Mouse (Mus musculus) embryonic facial prominence, embryonic 12.5 days (tissue): ENCODE measurements around the gene Zfp945. TPM values are rescaled to one million over a fixed set of nuclear protein-coding genes. Genes with fewer than 3 reads are reported as not detected.
"Not testable (repeated sequence)": the region's sequence is repeated elsewhere in the genome, so short reads cannot be mapped to it uniquely, and the experiment has no call there.

Experiments
- ATAC-seq: fragments of 200-750 bp; cut with Nextera tagmentation; 2 replicates; pipeline ENCODE4 v1.8.0; 2017; ENCODE audit not compliant: insufficient number of reproducible peaks, insufficient read depth, low FRiP score, low TSS enrichment
- H3K27ac ChIP-seq: fragments of 300-500 bp; sonication (generic); 2 replicates; pipeline ENCODE4 v1.5.1; 2016; ENCODE audit warnings: mild to moderate bottlenecking
- H3K27me3 ChIP-seq: fragments of 300-500 bp; sonication (generic); 2 replicates; pipeline ENCODE4 v1.6.1; 2016; ENCODE audit warnings: mild to moderate bottlenecking, moderate library complexity
- H3K36me3 ChIP-seq: fragments of 300-500 bp; sonication (generic); 2 replicates; pipeline ENCODE4 v1.6.1; 2016; ENCODE audit warnings: mild to moderate bottlenecking
- H3K4me1 ChIP-seq: fragments of 300-500 bp; sonication (generic); 2 replicates; pipeline ENCODE4 v1.6.1; 2016
- H3K4me2 ChIP-seq: fragments of 300-500 bp; sonication (generic); replicated peaks from 2 replicates; pipeline ENCODE4 v1.6.1; 2016; ENCODE audit warnings: mild to moderate bottlenecking, moderate library complexity
- H3K4me3 ChIP-seq: fragments of 300-500 bp; sonication (generic); 2 replicates; pipeline ENCODE4 v1.5.1; 2016; ENCODE audit warnings: mild to moderate bottlenecking
- H3K9ac ChIP-seq: fragments of 300-500 bp; sonication (generic); 2 replicates; pipeline ENCODE4 v1.6.1; 2016; ENCODE audit warnings: mild to moderate bottlenecking, moderate library complexity
- H3K9me3 ChIP-seq: fragments of 300-500 bp; sonication (generic); 2 replicates; pipeline ENCODE4 v1.6.1; 2016; ENCODE audit warnings: mild to moderate bottlenecking, moderate library complexity
- WGBS: fragments of 180-500 bp; shearing (Covaris S2); methylation state at CpG from one replicate; pipeline ENCODE4 v1.1.7; 2016; 5-methylcytosine and 5-hydroxymethylcytosine counted together
- polyA plus RNA-seq: library from polyadenylated mRNA; unstranded; fragments of >200 nt; fragmentation: Nextera tagmentation; extraction: Ambion mirVana; gene quantifications from 2 replicates; pipeline ENCODE4 v1.2.1, GENCODE M21; 2016

Zfp945 gene
- polyA plus RNA-seq: 27.6 and 29.2 TPM in 2 replicates

DNA sequence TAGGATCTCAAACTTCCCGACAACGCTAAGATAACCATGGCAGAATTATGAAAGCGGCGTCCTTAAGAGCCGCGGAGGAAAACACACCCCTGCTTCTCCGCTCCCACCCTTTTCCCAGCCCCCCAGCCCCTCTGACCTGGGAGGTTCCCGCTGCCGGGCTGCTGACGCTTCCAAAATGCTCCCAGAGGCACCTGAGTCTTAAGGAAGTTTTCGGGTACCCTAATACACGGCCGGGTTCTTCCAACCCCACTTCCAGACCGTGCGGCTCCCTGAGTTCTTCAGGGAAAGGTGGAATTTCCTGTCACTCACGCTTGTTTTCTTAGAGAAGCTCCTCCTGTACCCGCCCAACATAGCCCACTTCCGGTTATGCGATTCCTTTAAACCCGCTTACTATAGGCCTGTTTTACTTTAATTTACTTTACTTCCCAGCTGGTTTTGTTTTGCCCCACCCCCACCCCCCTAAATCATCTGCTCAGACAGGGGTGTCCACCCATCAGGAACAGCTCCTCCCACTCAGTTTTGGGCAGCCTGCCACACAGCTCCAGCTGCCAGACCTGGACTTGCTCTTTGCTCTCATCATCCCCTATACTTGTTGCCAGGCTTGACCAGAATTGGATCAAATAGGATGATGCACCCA lies at the start of gene Zfp945:
Zfp945 (minus strand) TSS at position 290 of the 637 bp plus-strand sequence.
- Histone ChIP-seq H3K27me3 (no peaks in the 10 kb centered on the region), H3K9ac (peak within 1 kb of the TSS; percentile 68), H3K4me2 (peak within 1 kb of the TSS; percentile 55), H3K9me3 (no peaks in the 10 kb centered on the region), H3K4me1 (peaks cover 6% of the 10 kb centered on the region; the same call in 1 of the 2 replicates), H3K36me3 (peaks cover 14% of the 10 kb centered on the region), H3K4me3 (peak within 1 kb of the TSS; percentile 54), H3K27ac (peak within 1 kb of the TSS; percentile 90)
- WGBS: 0% methylated on average over 20 of the region's 20 CpGs
- peak; percentile 96 for ATAC-seq

DNA sequence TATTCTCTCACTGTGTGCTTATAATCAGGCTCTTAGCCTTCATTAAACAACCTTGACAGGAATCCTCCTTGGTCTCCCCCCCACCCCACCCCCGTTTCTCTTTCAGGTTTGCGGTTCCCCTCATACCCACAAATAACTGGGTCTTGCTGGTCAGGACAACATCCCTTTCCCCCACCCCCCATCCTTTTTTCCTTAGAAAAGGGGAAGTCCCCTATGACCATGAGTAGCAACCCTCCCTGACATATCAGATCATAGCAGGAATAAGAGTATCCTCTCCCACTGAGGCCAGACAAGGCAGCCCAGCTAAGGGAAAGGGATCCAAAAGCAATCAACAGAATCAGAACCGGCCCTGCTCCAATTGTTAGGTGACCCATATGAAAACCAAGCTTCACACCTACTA lies 21.4 kb upstream of the Zfp945 start:
- Histone ChIP-seq H3K36me3 (no peaks in the 10 kb centered on the region), H3K4me3 (no peak overlapping the region), H3K27me3 (no peaks in the 10 kb centered on the region), H3K4me2 (no peak overlapping the region), H3K9ac (no peak overlapping the region), H3K9me3 (peaks cover 9% of the 10 kb centered on the region), H3K27ac (no peak overlapping the region), H3K4me1 (no peaks in the 10 kb centered on the region)
- WGBS: 84% methylated on average over 3 of the region's 3 CpGs
- ATAC-seq: no peak

DNA sequence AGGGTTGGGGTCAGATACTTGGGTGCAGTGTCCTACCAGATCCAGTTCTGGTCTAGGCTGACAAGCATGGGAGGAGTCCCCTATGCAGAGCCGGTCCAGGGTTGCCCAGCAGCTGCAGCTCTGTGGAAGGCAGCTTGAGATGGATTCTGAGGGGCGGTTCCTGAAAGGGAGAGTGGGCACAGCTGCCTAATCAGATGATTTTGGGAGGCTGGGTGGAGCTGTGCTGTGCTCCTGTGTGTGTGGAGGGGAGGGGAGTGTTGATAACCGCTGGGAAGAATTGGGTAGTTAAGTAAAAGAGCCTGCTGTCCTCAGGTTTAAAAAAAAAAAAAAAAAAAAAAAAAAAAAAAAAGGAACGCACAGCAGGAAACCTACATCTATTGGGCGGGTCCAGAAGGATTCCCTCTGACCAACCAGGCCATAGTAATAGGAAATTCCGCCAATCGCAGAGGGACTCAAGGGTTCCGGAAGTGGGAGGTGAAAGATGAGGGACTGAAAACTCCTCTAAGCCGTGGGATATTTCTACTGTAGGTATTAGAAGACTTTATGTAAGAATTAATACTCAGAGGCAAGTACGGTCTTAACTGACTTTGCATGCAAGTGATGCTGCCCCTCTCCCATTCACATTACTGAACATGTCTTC lies 17.2 kb upstream of the Zfp945 start:
- H3K27me3 ChIP-seq: no peaks in the 10 kb centered on the region
- no peak for ATAC-seq
- no peak overlapping the region for H3K27ac ChIP-seq
- H3K9ac ChIP-seq: no peak overlapping the region
- no peak overlapping the region for H3K4me2 ChIP-seq
- no peaks in the 10 kb centered on the region for H3K9me3 ChIP-seq
- H3K4me1 ChIP-seq: no peaks in the 10 kb centered on the region
- H3K4me3 ChIP-seq: no peak overlapping the region
- no peaks in the 10 kb centered on the region for H3K36me3 ChIP-seq
- 65% methylated on average over 10 of the region's 10 CpGs for whole genome bisulfite sequencing

DNA sequence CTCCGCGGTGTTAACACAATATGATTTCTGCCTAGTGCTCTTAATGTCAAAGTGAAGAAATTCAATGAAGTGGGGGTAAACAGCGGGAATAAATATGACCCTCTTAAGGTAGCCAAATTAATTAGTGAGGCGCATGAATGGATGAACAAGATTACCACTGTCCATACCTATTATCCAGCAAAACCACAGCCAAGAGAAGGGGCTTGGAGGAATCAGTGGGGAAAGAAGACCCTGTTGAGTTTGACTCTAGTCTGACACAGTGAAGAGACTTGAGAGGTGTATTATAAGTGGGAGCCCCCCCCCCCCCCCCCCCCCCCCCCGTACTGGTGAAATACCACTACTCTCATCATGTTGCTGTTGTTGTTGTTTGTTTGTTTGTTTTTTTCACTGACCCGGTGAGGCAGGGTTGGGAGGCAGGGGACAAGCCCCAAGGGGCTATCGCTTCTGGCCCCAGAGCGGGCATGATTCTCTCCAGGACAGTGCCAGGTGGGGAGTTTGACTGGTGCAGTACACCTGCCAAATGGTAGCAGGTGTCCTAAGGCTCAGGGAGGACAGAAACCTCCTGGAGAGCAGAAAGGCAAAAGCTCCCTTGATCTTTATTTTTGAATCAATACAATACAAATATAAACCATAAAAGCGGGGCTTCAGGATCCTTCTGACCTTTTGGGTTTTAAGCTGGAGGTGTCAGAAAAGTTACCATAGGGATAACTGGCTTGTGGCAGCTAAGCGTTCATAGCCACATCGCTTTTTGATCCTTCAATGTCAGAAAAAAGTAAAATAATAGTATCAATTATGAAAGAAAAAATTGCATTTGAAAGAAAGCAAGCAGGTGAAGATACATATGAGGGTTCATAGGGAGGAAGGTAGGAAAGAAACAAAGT lies 10.7 kb upstream of the Zfp945 start:
- H3K4me1 ChIP-seq: no peaks in the 10 kb centered on the region
- no peak for ATAC-seq
- 95% methylated on average over 10 of the region's 11 CpGs for WGBS
- H3K36me3 ChIP-seq: no peaks in the 10 kb centered on the region
- H3K27me3 ChIP-seq: no peaks in the 10 kb centered on the region
- peaks cover 7% of the 10 kb centered on the region; the same call in 1 of the 2 replicates for H3K9me3 ChIP-seq
- H3K27ac ChIP-seq: no peak overlapping the region
- no peak overlapping the region for H3K4me2 ChIP-seq
- no peak overlapping the region for H3K9ac ChIP-seq
- H3K4me3 ChIP-seq: no peak overlapping the region

DNA sequence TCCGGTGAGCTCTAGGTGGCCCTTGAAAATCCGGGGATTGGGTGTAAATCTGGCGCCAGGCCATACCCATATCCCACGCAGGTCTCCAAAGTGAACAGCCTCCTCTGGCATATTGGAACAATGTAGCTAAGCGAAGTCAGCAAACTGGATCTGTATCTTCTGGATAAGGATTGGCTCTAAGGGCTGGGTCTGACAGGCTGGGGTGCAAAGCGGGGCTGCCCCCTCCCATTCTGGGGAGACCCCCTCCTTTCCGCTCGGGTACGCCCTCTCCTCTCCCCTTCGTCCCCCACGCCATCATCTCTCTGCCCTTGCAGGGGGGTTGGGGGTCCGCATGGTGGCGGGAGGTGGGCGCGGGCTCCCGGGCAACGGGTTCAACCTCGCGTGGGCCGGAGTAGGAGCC lies 9.4 kb upstream of the Zfp945 start:
- H3K4me3 ChIP-seq: no peak overlapping the region
- H3K27ac ChIP-seq: no peak overlapping the region
- H3K27me3 ChIP-seq: no peaks in the 10 kb centered on the region
- WGBS: 85% methylated on average over 20 of the region's 20 CpGs
- H3K9ac ChIP-seq: no peak overlapping the region
- H3K36me3 ChIP-seq: no peaks in the 10 kb centered on the region
- H3K9me3 ChIP-seq: peaks cover 7% of the 10 kb centered on the region; the same call in 1 of the 2 replicates
- no peak overlapping the region for H3K4me2 ChIP-seq
- H3K4me1 ChIP-seq: no peaks in the 10 kb centered on the region
- ATAC-seq: 0 out of 2 replicates have a peak, but pooled peaks have one; percentile 64

DNA sequence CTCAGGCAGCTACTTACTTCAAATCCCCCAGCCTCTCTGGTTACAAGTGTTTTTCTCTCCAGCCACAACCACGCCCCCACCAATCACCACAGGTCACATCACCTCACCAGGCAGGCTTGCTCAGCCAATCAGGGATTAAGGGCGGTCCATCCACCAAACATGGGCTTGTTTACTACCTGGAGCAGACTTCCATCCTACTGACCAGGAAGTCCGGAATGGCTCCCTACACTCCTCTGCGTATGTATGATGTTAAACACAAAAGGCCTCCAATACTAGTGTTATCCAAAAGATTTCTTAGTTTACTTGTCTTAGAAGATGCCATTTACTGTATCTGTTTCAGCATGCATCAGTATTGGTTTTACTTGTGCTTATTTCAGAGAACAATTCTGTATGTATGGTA lies 8.6 kb upstream of the Zfp945 start:
- 91% methylated on average over 4 of the region's 4 CpGs for WGBS
- H3K36me3 ChIP-seq, H3K4me1 ChIP-seq, H3K27me3 ChIP-seq, H3K4me3 ChIP-seq, H3K4me2 ChIP-seq, H3K9me3 ChIP-seq, ATAC-seq, H3K9ac ChIP-seq, H3K27ac ChIP-seq: not testable (repeated sequence)

DNA sequence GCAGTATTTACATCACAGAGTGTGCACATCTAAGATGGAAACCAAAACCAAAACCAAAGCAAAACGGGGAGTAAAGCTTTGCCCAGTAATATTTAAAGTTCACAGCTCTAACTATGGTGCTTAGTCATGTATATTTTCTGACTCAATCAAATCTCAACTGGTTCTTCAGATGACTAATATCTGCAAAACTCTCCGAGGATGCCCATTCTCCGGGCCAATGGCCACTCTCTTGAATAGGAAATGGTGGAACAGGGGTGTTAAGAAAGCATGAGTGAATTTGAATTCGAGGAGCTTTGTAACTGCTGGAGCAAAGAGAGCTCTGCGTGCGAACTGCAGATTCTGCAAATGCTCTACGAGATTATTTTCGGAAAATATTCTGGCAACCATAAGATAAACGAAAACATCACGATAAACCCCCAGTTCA lies 501 bp downstream of the Zfp945 start:
- H3K36me3 ChIP-seq: peaks cover 14% of the 10 kb centered on the region
- peak overlapping the region; percentile 90; the same call in 1 of the 2 replicates for H3K27ac ChIP-seq
- H3K27me3 ChIP-seq: no peaks in the 10 kb centered on the region
- 0 out of 2 replicates have a peak, but pooled peaks have one; percentile 19 for ATAC-seq
- H3K4me1 ChIP-seq: peaks cover 6% of the 10 kb centered on the region; the same call in 1 of the 2 replicates
- peak overlapping the region; percentile 54 for H3K4me3 ChIP-seq
- peak overlapping the region; percentile 55 for H3K4me2 ChIP-seq
- WGBS: 1% methylated on average over 10 of the region's 10 CpGs
- H3K9me3 ChIP-seq: no peaks in the 10 kb centered on the region
- peak overlapping the region; percentile 68 for H3K9ac ChIP-seq

DNA sequence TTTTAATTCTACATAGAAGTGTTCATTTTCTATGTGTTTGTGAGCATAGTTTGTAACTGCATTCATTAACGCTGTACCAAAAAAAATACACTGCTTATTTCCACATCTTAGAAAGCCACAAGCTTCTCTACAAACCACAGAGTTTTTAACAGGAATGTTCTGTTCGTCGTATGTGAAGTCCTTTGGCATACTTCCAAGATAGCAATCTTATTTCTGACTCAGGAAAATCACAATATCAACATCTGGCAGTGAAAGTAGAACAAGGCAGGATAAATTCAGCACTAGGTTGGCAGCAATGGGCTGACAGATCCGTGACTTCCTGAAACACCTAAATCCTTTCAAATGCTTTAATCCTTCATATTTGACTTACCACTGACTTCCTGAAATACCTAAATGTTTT lies 45.8 kb downstream of the Zfp945 start:
- peaks cover 4% of the 10 kb centered on the region; the same call in 1 of the 2 replicates for H3K4me1 ChIP-seq
- no peak overlapping the region for H3K27ac ChIP-seq
- H3K4me2 ChIP-seq: no peak overlapping the region
- H3K9me3 ChIP-seq: no peaks in the 10 kb centered on the region
- H3K27me3 ChIP-seq: no peaks in the 10 kb centered on the region
- ATAC-seq: no peak
- H3K4me3 ChIP-seq: no peak overlapping the region
- H3K36me3 ChIP-seq: no peaks in the 10 kb centered on the region
- WGBS: 55% methylated on average over 4 of the region's 4 CpGs
- no peak overlapping the region for H3K9ac ChIP-seq

DNA sequence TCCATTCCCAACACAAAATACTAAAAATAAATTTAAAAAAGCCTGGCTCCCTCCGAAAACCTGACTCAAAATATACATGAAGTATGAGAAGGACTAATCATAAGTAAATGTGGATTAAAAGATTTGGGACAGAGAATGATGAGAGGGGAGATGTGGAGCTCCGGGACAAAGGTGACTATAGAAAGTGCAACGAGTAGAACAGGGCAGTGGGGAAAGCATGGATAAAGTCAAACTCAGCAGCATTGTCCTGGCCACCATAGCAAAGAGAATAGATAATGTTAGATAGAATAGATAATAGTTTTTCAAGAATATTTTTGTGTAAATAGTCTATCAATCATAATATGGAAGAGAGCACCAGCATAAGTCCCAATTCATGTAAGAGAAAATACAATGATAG lies 48.7 kb downstream of the Zfp945 start:
- no peak for ATAC-seq
- H3K27me3 ChIP-seq: no peaks in the 10 kb centered on the region
- H3K36me3 ChIP-seq: 0 out of 2 replicates have a peak, but pooled peaks cover 8% of the 10 kb centered on the region
- H3K27ac ChIP-seq: no peak overlapping the region
- H3K9me3 ChIP-seq: no peaks in the 10 kb centered on the region
- peak overlapping the region; percentile 43 for H3K4me2 ChIP-seq
- H3K9ac ChIP-seq: no peak overlapping the region; the same call in 1 of the 2 replicates
- 71% methylated on average over 3 of the region's 3 CpGs for WGBS
- peaks cover 5% of the 10 kb centered on the region; the same call in 1 of the 2 replicates for H3K4me1 ChIP-seq
- H3K4me3 ChIP-seq: peak overlapping the region; percentile 71

DNA sequence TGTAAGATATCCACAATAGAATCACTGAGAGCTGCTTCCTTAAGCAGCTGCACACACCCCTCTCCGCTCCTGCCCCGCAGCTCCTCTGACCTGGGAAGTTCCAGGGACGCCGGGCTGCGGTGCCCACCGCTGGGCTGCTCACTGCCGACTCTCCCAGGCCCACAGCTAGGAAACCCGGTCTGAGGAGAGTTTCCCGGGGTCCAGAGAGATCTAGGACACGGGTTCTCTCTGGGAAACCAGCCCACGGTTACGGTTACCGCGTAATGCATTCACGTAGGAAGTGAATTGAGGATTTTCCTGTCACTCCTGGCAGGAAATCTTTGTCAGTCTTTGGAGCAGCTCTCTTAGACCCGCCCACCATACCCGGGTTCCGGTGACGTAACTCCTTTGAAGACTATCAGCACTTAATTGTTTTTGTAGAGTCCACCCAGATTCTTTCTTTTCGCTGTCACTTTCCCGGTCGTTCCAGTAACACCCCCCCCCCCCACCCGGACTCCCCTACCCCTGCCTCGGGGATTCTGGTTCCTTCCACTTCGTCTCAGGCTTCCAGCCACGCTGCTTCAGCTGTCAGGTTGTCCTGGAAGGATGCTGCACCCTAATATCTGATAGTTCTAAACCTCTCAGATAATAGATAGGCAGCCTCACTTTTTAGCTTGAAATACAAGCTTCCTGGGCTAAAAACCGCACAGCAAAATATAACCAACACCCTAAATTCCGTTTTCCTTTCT lies 49.3 kb downstream of the Zfp945 start:
- peaks cover 5% of the 10 kb centered on the region; the same call in 1 of the 2 replicates for H3K4me1 ChIP-seq
- H3K36me3 ChIP-seq: 0 out of 2 replicates have a peak, but pooled peaks cover 8% of the 10 kb centered on the region
- WGBS: 1% methylated on average over 28 of the region's 28 CpGs
- no peaks in the 10 kb centered on the region for H3K27me3 ChIP-seq
- peak; percentile 92 for ATAC-seq
- peak overlapping the region; percentile 91 for H3K27ac ChIP-seq
- H3K4me3 ChIP-seq: peak overlapping the region; percentile 71
- no peaks in the 10 kb centered on the region for H3K9me3 ChIP-seq
- H3K4me2 ChIP-seq: peak overlapping the region; percentile 43
- H3K9ac ChIP-seq: peak overlapping the region; percentile 79

DNA sequence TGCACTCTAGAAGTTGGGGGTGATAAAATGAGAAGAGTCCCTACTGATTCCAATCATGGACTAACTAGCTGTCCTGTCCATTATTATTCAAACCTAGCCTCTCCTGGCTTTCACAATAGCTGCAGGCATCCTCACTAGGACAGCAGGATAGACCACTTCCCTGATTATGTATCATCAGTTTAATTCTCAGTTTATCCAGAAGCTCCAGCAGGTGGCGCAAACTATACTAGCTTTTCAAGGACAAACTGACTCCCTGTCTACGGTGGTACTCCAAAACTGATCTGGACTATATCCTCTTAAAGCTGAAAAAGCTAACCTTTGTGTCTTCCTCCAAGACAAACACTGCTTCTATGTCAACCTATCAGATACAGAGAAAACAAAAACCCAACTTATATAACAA lies 67.2 kb downstream of the Zfp945 start:
- H3K27ac ChIP-seq: no peak overlapping the region
- H3K9ac ChIP-seq: no peak overlapping the region
- no peaks in the 10 kb centered on the region for H3K27me3 ChIP-seq
- no peaks in the 10 kb centered on the region for H3K36me3 ChIP-seq
- H3K4me1 ChIP-seq: no peaks in the 10 kb centered on the region
- no peaks in the 10 kb centered on the region for H3K9me3 ChIP-seq
- H3K4me2 ChIP-seq: no peak overlapping the region
- no peak overlapping the region for H3K4me3 ChIP-seq
- ATAC-seq: no peak
- WGBS: 69% methylated on average over 2 of the region's 2 CpGs
